Mouse (Mus musculus) ES-E14 (cell line): Measurements from ENCODE around the gene Catsperg1.

Experiments
- CHD2 ChIP-seq: IDR thresholded peaks from 2 replicates; pipeline ENCODE4 v1.6.1; 2014; ENCODE audit warnings: mild to moderate bottlenecking, low read depth, low read length, inconsistent platforms
- HCFC1 ChIP-seq: IDR thresholded peaks from 2 replicates; pipeline ENCODE4 v1.6.1; 2012; ENCODE audit warnings: low read length, inconsistent platforms, borderline replicate concordance; ENCODE audit not compliant: insufficient read depth
- MAFK ChIP-seq: IDR thresholded peaks from 2 replicates; pipeline ENCODE4 v1.6.1; 2014; ENCODE audit warnings: mild to moderate bottlenecking, low read depth, low read length, inconsistent platforms; ENCODE audit not compliant: insufficient read depth
- ZC3H11A ChIP-seq: IDR thresholded peaks from 2 replicates; pipeline ENCODE4 v1.6.1; 2012; ENCODE audit warnings: low read depth, mild to moderate bottlenecking, inconsistent platforms, low read length, borderline replicate concordance
- ZNF384 ChIP-seq: IDR thresholded peaks from 2 replicates; pipeline ENCODE4 v1.6.1; 2012; ENCODE audit warnings: low read depth, low read length, inconsistent platforms

- TF ChIP-seq ZC3H11A (no peak), MAFK (no peak), HCFC1 (no peak), CHD2 (no peak), ZNF384 (no peak)
Measured at GRCm38 (mm10) chr7:29228202-29228601, 14.4 kb upstream of the Catsperg1 start.
